Mouse (Mus musculus): ENCODE data around the gene Usp40. TPM values are rescaled to one million over a fixed set of nuclear protein-coding genes. Genes with fewer than 3 reads are reported as not detected.
A peak's percentile ranks its signal among the peaks of the same experiment; 100 is the strongest.
"Not testable (repeated sequence)": the region's sequence is repeated elsewhere in the genome, so short reads cannot be mapped to it uniquely, and the experiment has no call there.

The Usp40 gene
- total RNA-seq (2012; rRNA removed), result 8.9 and 10.4 TPM in 2 replicates

DNA sequence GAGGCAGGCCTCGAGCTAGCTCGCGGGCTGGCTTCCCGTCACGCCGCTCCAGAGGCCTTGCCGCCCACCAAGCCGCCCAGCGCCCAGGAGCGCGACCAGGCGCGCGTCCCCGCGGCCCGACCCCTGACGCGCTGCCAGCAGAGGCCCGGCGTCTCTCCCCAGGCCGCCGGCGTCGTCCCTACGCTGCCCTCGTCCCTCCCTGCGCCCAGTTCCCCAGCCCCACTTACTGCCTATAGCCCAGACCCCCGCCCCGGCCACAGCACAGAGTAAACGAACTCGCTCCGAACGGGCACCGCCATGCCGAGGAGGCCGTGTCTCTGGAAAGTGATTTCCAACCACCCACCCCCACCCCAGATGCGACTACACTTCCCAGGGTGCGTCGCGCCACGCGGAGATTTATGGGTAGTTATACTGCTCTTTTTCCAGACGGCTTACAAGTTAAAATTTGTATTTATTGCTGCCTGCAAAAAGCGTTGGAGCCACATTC is at the start of gene Usp40:
TSS of gene Usp40 (minus strand) at position 341 of the 487 bp plus-strand sequence.
- TF ChIP-seq ZNF384 (IDR thresholded peaks at IDR 0.05; ENCODE audit: low read depth, low read length) (no peak), HCFC1 (IDR thresholded peaks at IDR 0.05; ENCODE audit: borderline replicate concordance, insufficient read depth, low read length) (peak; percentile 85)
- H3K36me3 ChIP-seq (ENCODE audit: control insufficient read depth, insufficient read depth, low read length, poor library complexity, severe bottlenecking), result no peaks in the 10 kb centered on the region
- peak; percentile 50 for DNase-seq (ENCODE audit: low read depth, low spot score)
- H3K9ac ChIP-seq (ENCODE audit: insufficient read depth, low read depth, low read length, poor library complexity, severe bottlenecking), result peak within 1 kb of the TSS; percentile 86
- in situ Hi-C loops (cut with MboI; ENCODE audit: low sequenced_read_pairs in 2 of 2, unreplicated experiment in 2 of 2), result no loop called here
- H3K4me1 ChIP-seq (ENCODE audit: control insufficient read depth in 2 of 2, insufficient read depth in 2 of 2, low read length in 2 of 2, poor library complexity in 1 of 2), result no peaks in the 10 kb centered on the region; a peak in 1 of 4 replicates
- H3K9me3 ChIP-seq (ENCODE audit: control insufficient read depth, insufficient read depth, low read depth, low read length), result no peaks in the 10 kb centered on the region
- H3K4me3 ChIP-seq (ENCODE audit: insufficient read depth in 1 of 2, low read depth in 1 of 2, low read length in 2 of 2, poor library complexity in 1 of 2, severe bottlenecking in 1 of 2), result peak within 1 kb of the TSS; percentile 84 to 88
- H3K27ac ChIP-seq (ENCODE audit: insufficient read depth, low read depth, low read length, poor library complexity, severe bottlenecking), result no peak within 1 kb of the TSS

DNA sequence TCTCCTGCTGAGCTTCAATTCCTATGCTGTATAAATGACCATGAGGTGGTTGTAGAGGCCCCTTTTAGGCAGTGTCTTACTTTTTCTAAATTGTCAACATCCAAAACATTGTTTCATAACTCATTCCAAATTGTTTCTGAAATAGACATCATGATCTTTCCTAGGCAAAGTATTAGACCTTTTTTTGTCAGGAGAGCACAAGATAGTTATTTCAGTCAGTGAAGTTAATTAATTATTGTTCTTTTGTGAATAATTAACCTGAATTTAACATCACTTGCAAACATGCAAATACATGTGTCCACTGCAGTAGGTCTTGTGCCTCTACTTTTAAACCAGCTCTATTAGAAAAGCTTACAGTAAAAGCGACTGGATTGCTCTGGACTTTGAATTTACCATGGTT is 46.7 kb upstream of the Usp40 start, which contains the start of gene Ugt1a10:
TSS of gene Ugt1a10 (plus strand) at position 301 of the 400 bp plus-strand sequence.
- TF ChIP-seq CHD2 (IDR thresholded peaks at IDR 0.05; ENCODE audit: low read depth, low read length) (no peak), MAFK (IDR thresholded peaks at IDR 0.05; ENCODE audit: insufficient read depth, low read depth, low read length) (no peak), HCFC1 (IDR thresholded peaks at IDR 0.05; ENCODE audit: borderline replicate concordance, insufficient read depth, low read length) (no peak), ZNF384 (IDR thresholded peaks at IDR 0.05; ENCODE audit: low read depth, low read length) (no peak), ZC3H11A (IDR thresholded peaks at IDR 0.05; ENCODE audit: borderline replicate concordance, low read depth, low read length) (no peak)
- H3K9ac ChIP-seq (ENCODE audit: insufficient read depth, low read depth, low read length, poor library complexity, severe bottlenecking), result no peak within 1 kb of the TSS
- DNase-seq (ENCODE audit: low read depth, low spot score), result no peak
- H3K36me3 ChIP-seq (ENCODE audit: control insufficient read depth, insufficient read depth, low read length, poor library complexity, severe bottlenecking), result no peaks in the 10 kb centered on the region
- H3K9me3 ChIP-seq (ENCODE audit: control insufficient read depth, insufficient read depth, low read depth, low read length), result no peaks in the 10 kb centered on the region
- in situ Hi-C loops (cut with MboI; ENCODE audit: low sequenced_read_pairs in 2 of 2, unreplicated experiment in 2 of 2), result no loop called here
- no peak within 1 kb of the TSS for H3K27ac ChIP-seq (ENCODE audit: insufficient read depth, low read depth, low read length, poor library complexity, severe bottlenecking)
- no peaks in the 10 kb centered on the region for H3K4me1 ChIP-seq (ENCODE audit: control insufficient read depth in 2 of 2, insufficient read depth in 2 of 2, low read length in 2 of 2, poor library complexity in 1 of 2)
- no peak within 1 kb of the TSS for H3K4me3 ChIP-seq (ENCODE audit: insufficient read depth in 1 of 2, low read depth in 1 of 2, low read length in 2 of 2, poor library complexity in 1 of 2, severe bottlenecking in 1 of 2)

DNA sequence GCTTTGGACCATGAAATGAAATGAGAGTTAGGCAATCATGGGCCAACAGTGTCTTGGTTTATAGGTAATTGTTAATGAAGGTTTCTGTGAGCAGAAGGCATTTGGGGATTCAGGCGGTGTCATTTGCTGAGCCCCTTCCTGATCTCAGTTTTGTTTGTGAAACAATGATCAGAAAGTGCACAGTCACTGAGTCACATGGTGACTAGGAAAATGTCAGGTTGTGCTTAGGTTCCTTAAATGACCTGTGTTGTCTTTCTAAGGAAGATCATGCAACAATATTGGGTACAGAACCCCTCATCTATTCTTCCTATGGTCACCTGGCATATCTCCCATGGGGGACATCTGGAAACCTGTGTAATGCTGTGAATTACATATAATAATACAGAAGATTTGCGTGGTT is 39.1 kb upstream of the Usp40 start:
- H3K27ac ChIP-seq (ENCODE audit: insufficient read depth, low read depth, low read length, poor library complexity, severe bottlenecking); H3K9ac ChIP-seq (ENCODE audit: insufficient read depth, low read depth, low read length, poor library complexity, severe bottlenecking); H3K36me3 ChIP-seq (ENCODE audit: control insufficient read depth, insufficient read depth, low read length, poor library complexity, severe bottlenecking); DNase-seq (ENCODE audit: low read depth, low spot score); H3K4me1 ChIP-seq (ENCODE audit: control insufficient read depth in 2 of 2, insufficient read depth in 2 of 2, low read length in 2 of 2, poor library complexity in 1 of 2); in situ Hi-C loops (cut with MboI; ENCODE audit: low sequenced_read_pairs in 2 of 2, unreplicated experiment in 2 of 2); H3K9me3 ChIP-seq (ENCODE audit: control insufficient read depth, insufficient read depth, low read depth, low read length); H3K4me3 ChIP-seq (ENCODE audit: insufficient read depth in 1 of 2, low read depth in 1 of 2, low read length in 2 of 2, poor library complexity in 1 of 2, severe bottlenecking in 1 of 2): not testable (repeated sequence)

DNA sequence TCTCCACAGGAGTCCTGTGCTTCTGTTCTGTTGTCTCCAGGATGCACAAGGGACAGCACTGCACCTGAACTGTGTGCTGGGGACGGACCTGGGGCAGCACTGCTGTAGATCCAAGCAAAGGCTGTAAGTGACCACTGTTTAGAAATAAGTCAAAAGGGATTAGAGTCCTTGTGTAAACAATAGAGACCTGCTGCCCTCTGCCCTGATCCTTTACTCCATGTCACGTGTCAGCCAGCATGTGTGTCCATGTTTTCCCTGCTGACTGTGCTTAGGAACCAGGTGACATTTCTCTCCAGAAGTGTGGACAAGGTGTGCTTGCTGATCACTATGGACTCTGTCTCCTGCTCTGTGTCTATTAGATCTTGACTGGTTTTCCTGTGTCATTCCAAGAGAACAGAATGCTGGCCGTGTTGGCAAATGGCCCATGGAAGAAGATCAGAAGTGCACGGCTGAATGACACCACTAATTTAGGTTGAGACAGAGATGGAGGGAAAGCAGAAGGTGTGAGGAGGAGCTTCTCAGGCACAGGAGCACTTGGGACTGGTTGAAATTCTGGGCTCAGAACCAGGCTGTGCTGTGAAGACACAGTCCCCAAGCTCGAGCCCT is 36.6 kb upstream of the Usp40 start:
- H3K4me1 ChIP-seq (ENCODE audit: control insufficient read depth in 2 of 2, insufficient read depth in 2 of 2, low read length in 2 of 2, poor library complexity in 1 of 2); H3K27ac ChIP-seq (ENCODE audit: insufficient read depth, low read depth, low read length, poor library complexity, severe bottlenecking); in situ Hi-C loops (cut with MboI; ENCODE audit: low sequenced_read_pairs in 2 of 2, unreplicated experiment in 2 of 2); DNase-seq (ENCODE audit: low read depth, low spot score); H3K36me3 ChIP-seq (ENCODE audit: control insufficient read depth, insufficient read depth, low read length, poor library complexity, severe bottlenecking); H3K9me3 ChIP-seq (ENCODE audit: control insufficient read depth, insufficient read depth, low read depth, low read length); H3K4me3 ChIP-seq (ENCODE audit: insufficient read depth in 1 of 2, low read depth in 1 of 2, low read length in 2 of 2, poor library complexity in 1 of 2, severe bottlenecking in 1 of 2); H3K9ac ChIP-seq (ENCODE audit: insufficient read depth, low read depth, low read length, poor library complexity, severe bottlenecking): not testable (repeated sequence)

DNA sequence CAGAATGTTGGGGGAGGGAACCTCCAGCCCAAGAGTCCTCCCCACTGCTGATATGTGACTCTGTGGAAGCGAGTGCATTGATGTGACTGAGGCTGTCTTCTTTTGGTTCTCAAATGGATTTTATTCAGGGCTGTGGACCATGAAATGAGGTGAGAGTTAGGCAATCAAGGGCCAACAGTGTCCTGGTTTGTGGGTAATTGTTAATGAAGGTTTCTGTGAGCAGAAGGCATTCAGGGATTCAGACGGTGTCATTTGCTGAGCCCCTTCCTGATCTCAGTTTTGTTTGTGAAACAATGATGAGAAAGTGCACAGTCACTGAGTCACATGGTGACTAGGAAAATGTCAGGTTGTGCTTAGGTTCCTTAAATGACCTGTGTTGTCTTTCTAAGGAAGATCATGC is 34.7 kb upstream of the Usp40 start:
- H3K36me3 ChIP-seq (ENCODE audit: control insufficient read depth, insufficient read depth, low read length, poor library complexity, severe bottlenecking); H3K9me3 ChIP-seq (ENCODE audit: control insufficient read depth, insufficient read depth, low read depth, low read length); H3K4me1 ChIP-seq (ENCODE audit: control insufficient read depth in 2 of 2, insufficient read depth in 2 of 2, low read length in 2 of 2, poor library complexity in 1 of 2); H3K27ac ChIP-seq (ENCODE audit: insufficient read depth, low read depth, low read length, poor library complexity, severe bottlenecking); DNase-seq (ENCODE audit: low read depth, low spot score); H3K9ac ChIP-seq (ENCODE audit: insufficient read depth, low read depth, low read length, poor library complexity, severe bottlenecking); in situ Hi-C loops (cut with MboI; ENCODE audit: low sequenced_read_pairs in 2 of 2, unreplicated experiment in 2 of 2); H3K4me3 ChIP-seq (ENCODE audit: insufficient read depth in 1 of 2, low read depth in 1 of 2, low read length in 2 of 2, poor library complexity in 1 of 2, severe bottlenecking in 1 of 2): not testable (repeated sequence)

DNA sequence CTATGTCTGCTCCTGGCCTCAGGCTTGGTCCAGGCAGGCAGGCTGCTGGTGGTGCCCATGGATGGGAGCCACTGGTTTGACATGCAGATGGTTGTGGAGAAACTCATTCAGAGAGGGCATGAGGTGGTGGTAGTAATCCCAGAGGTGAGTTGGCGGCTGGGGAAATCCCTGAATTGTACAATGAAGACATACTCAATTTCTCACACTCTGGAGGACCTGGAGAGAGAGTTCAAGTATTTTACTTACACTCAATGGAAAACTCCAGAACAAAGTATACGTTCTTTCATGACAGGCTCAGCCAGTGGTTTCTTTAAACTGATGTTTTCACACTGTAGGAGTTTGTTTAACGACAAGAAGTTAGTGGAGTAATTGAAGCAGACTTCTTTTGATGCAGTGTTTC is 16.9 kb upstream of the Usp40 start:
- H3K4me3 ChIP-seq (ENCODE audit: insufficient read depth in 1 of 2, low read depth in 1 of 2, low read length in 2 of 2, poor library complexity in 1 of 2, severe bottlenecking in 1 of 2); in situ Hi-C loops (cut with MboI; ENCODE audit: low sequenced_read_pairs in 2 of 2, unreplicated experiment in 2 of 2); DNase-seq (ENCODE audit: low read depth, low spot score); H3K36me3 ChIP-seq (ENCODE audit: control insufficient read depth, insufficient read depth, low read length, poor library complexity, severe bottlenecking); H3K27ac ChIP-seq (ENCODE audit: insufficient read depth, low read depth, low read length, poor library complexity, severe bottlenecking); H3K9me3 ChIP-seq (ENCODE audit: control insufficient read depth, insufficient read depth, low read depth, low read length); H3K4me1 ChIP-seq (ENCODE audit: control insufficient read depth in 2 of 2, insufficient read depth in 2 of 2, low read length in 2 of 2, poor library complexity in 1 of 2); H3K9ac ChIP-seq (ENCODE audit: insufficient read depth, low read depth, low read length, poor library complexity, severe bottlenecking): not testable (repeated sequence)
